Mouse (Mus musculus): ENCODE data around the gene Nlrx1. TPM values are rescaled to one million over a fixed set of nuclear protein-coding genes. Genes with fewer than 3 reads are reported as not detected.
A peak's percentile ranks its signal among the peaks of the same experiment; 100 is the strongest.

Nlrx1 gene
- polyA plus RNA-seq, 1 experiment from 2014 or later, result 4.6 TPM

DNA sequence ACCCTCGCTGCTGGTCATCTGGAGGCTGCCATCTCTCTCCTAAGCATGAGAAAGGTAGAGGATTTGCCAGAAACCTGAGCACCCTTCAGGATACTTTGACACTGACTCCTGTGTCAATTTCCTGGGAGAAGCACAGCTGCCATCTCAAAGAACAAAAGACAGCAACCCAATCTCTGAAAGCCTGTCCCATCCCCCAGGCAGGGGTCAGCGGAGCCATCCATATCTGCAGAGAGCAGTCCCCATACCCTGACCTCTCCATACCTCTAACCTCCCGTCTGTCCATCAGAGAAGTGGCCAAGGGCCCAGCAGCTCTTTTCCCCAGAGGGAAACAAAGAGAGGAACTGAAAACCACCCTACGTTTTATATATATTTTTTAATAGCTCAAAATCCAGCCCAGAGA is 31.8 kb downstream of the Nlrx1 start:
- no peaks in the 10 kb centered on the region for H3K27me3 ChIP-seq (replicated peaks; ENCODE audit: control insufficient read depth, insufficient read depth, low read length)
- ATAC-seq, result no peak
- H3K4me3 ChIP-seq (ENCODE audit: low read depth, low read length), result no peak overlapping the region
- H3K9me3 ChIP-seq (ENCODE audit: control insufficient read depth), result no peaks in the 10 kb centered on the region
- no peak for TF ChIP-seq CTCF (IDR thresholded peaks at IDR 0.05; ENCODE audit: low read depth)
- H3K4me2 ChIP-seq (replicated peaks; ENCODE audit: low read depth), result no peak overlapping the region
- WGBS, result 81% methylated on average over 4 of the region's 4 CpGs
- no peaks in the 10 kb centered on the region for H3K36me3 ChIP-seq (ENCODE audit: control insufficient read depth, insufficient read depth)
- no peak overlapping the region for H3K9ac ChIP-seq (ENCODE audit: low read depth, low read length)
- H3K27ac ChIP-seq (ENCODE audit: low read depth, low read length), result no peak overlapping the region
- no peaks in the 10 kb centered on the region for H3K4me1 ChIP-seq (replicated peaks; ENCODE audit: control insufficient read depth, insufficient read depth, low read length)

DNA sequence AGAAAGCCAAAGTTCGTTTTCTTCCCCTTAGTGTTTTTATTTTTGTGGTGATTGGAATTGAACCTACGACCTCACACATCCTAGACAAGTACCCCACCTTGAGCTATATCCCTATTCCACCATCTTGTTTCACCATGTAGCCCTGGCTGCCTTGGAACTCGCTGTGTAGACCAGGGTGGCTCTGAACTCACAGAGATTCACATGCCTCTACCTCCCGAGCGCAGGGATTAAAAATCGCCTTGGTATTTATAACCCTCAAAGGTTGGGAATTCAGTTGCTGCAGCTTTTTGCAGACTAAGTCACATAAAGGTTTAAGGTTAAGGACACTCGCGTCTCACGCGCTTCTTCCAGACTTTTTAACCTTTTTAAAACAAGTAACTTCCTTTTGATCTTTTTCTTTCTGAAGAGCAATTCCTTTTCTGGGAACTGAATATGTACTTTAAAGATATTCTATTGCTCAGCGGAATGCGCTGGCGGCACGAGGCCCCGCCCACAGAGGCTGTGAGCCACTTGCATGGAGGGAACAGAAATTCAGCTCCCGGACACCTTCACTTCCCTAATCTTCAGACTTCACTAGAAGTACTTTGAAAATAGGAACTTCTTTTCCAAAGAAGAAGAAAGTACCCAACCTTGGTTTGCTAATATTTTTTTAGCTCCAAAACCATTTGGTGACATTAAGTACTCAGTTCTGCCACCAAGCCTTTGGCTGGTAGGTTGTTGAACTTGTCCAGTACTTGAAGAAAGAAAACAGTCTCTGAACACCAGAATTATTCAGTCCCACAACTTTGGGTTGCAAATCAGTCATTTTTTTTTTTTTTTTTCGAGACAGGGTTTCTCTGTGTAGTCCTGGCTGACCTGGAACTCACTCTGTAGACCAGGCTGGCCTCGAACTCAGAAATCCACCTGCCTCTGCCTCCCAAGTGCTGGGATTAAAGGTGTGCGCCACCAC is 33.6 kb downstream of the Nlrx1 start:
- whole genome bisulfite sequencing, result 17% methylated on average over 19 of the region's 19 CpGs
- no peaks in the 10 kb centered on the region for H3K9me3 ChIP-seq (ENCODE audit: control insufficient read depth)
- H3K4me3 ChIP-seq (ENCODE audit: low read depth, low read length), result peak overlapping the region; percentile 82
- ATAC-seq, result peak; percentile 26; the same call in 1 of the 2 replicates
- H3K36me3 ChIP-seq (ENCODE audit: control insufficient read depth, insufficient read depth), result no peaks in the 10 kb centered on the region
- no peaks in the 10 kb centered on the region for H3K27me3 ChIP-seq (replicated peaks; ENCODE audit: control insufficient read depth, insufficient read depth, low read length)
- peak overlapping the region; percentile 86 for H3K27ac ChIP-seq (ENCODE audit: low read depth, low read length)
- no peaks in the 10 kb centered on the region for H3K4me1 ChIP-seq (replicated peaks; ENCODE audit: control insufficient read depth, insufficient read depth, low read length)
- no peak for TF ChIP-seq CTCF (IDR thresholded peaks at IDR 0.05; ENCODE audit: low read depth)
- peak overlapping the region; percentile 28; the same call in 1 of the 2 replicates for H3K9ac ChIP-seq (ENCODE audit: low read depth, low read length)
- H3K4me2 ChIP-seq (replicated peaks; ENCODE audit: low read depth), result peak overlapping the region; percentile 62

DNA sequence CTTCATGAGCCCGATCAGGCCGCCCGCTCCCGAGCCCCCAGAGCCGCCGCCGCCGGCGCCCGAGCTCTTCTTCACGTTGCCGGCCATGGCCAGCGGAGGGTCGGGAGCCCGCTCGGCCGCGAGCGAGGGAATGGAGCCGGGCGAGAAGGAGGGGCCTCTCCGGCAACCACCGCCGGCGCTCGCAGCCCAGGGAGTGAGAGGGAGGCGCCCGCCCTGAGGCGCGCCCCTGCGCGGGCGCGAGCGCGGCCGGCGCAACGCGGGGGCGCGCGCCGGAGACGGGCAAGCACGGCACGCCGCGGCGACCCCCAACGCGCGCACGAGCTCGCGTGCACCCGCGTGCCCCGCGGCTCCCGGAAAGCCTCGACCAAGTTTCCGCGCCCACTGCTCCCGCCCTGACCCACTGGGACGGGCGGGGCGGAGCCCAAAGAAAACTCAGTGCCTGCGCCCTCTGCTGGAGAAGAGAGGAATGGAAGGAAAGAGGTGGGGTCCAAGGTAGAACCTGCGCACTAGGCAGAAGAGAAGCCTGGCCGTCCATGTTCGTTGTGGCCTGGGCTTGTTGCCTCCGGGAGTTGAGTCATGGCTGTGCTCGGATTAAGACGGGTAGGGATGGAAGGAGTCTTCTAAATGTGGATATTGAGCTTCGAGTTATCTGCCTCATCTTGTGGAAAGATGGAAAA is 34.5 kb downstream of the Nlrx1 start, which contains the start of gene Cbl:
Gene Cbl, minus strand, starts transcription at position 248 of the 677 bp plus-strand sequence.
- Histone ChIP-seq H3K36me3 (ENCODE audit: control insufficient read depth, insufficient read depth) (no peaks in the 10 kb centered on the region), H3K27me3 (replicated peaks; ENCODE audit: control insufficient read depth, insufficient read depth, low read length) (no peaks in the 10 kb centered on the region), H3K4me1 (replicated peaks; ENCODE audit: control insufficient read depth, insufficient read depth, low read length) (no peaks in the 10 kb centered on the region), H3K4me3 (ENCODE audit: low read depth, low read length) (peak within 1 kb of the TSS; percentile 82), H3K4me2 (replicated peaks; ENCODE audit: low read depth) (peak within 1 kb of the TSS; percentile 73), H3K9me3 (ENCODE audit: control insufficient read depth) (no peaks in the 10 kb centered on the region), H3K9ac (ENCODE audit: low read depth, low read length) (peak within 1 kb of the TSS; percentile 85), H3K27ac (ENCODE audit: low read depth, low read length) (peak within 1 kb of the TSS; percentile 86)
- 0% methylated on average over 39 of the region's 76 CpGs for WGBS
- peak; percentile 98 for TF ChIP-seq CTCF (IDR thresholded peaks at IDR 0.05; ENCODE audit: low read depth)
- peak; percentile 93 for ATAC-seq

DNA sequence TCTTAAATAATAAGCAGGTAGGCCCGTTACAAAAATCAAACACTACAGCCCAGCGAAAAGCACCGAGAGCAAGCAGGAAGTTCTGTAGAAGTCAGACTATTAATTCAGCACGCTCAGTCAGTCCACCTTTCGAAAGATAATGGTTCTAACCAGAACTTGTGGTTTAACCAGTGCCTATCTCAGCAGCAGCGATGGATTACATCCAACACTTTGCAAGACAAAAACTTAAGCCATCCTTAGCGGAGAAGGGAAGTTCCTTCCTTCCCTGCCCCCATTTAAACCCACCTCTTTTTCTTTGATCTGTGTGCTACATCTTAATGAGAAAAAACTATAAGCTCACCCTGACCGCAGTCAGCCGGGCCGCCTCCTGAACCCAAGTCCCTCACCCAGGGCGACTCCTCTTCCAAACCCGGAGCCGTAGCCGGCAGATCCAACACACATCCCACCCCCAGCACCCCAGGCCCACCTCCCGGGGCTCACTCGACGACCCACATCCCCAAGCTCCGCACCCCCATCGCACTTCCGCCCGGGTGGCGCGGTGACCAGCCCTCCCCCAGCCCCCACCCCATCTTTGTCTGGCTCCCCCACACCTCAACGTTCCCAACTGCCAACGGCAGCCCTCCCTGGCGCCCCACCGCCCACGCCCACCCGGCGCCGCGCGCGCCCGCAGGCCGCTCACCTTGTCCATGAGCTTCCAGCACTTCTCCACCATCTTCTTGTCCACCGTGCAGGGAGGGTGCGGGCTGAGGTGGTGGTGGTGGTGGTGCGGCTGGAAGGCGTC is 35.2 kb downstream of the Nlrx1 start:
- WGBS, result under 1% methylated on average over 39 of the region's 40 CpGs
- no peaks in the 10 kb centered on the region for H3K36me3 ChIP-seq (ENCODE audit: control insufficient read depth, insufficient read depth)
- TF ChIP-seq CTCF (IDR thresholded peaks at IDR 0.05; ENCODE audit: low read depth), result no peak
- no peaks in the 10 kb centered on the region for H3K27me3 ChIP-seq (replicated peaks; ENCODE audit: control insufficient read depth, insufficient read depth, low read length)
- H3K9me3 ChIP-seq (ENCODE audit: control insufficient read depth), result no peaks in the 10 kb centered on the region
- H3K27ac ChIP-seq (ENCODE audit: low read depth, low read length), result peak overlapping the region; percentile 86
- H3K4me3 ChIP-seq (ENCODE audit: low read depth, low read length), result peak overlapping the region; percentile 82
- H3K4me2 ChIP-seq (replicated peaks; ENCODE audit: low read depth), result peak overlapping the region; percentile 73
- peak overlapping the region; percentile 85 for H3K9ac ChIP-seq (ENCODE audit: low read depth, low read length)
- no peaks in the 10 kb centered on the region for H3K4me1 ChIP-seq (replicated peaks; ENCODE audit: control insufficient read depth, insufficient read depth, low read length)
- ATAC-seq, result peak; percentile 67

DNA sequence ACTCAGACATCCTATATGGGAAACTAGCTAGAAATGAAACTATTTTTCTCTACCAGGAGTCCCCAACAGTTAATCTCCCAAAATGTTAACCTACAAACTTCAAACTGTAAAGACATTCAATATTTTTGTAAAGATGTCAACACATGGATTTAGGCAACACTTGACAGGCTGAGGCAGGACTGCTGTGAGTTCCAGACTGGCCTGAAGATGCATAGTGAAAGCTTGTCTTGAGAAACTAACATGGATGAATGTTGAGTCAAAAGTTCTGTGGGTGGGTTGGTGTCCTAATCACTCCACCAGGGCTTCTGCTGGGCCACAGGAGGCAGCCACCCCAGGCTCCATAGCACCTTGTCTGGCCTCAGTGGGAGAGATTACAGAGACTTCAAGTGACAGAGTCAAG is 36.8 kb downstream of the Nlrx1 start:
- no peak overlapping the region for H3K27ac ChIP-seq (ENCODE audit: low read depth, low read length)
- H3K9me3 ChIP-seq (ENCODE audit: control insufficient read depth), result no peaks in the 10 kb centered on the region
- no peak for ATAC-seq
- no peaks in the 10 kb centered on the region for H3K36me3 ChIP-seq (ENCODE audit: control insufficient read depth, insufficient read depth)
- H3K27me3 ChIP-seq (replicated peaks; ENCODE audit: control insufficient read depth, insufficient read depth, low read length), result no peaks in the 10 kb centered on the region
- H3K9ac ChIP-seq (ENCODE audit: low read depth, low read length), result no peak overlapping the region
- H3K4me2 ChIP-seq (replicated peaks; ENCODE audit: low read depth), result peak overlapping the region; percentile 73
- TF ChIP-seq CTCF (IDR thresholded peaks at IDR 0.05; ENCODE audit: low read depth), result no peak
- no peak overlapping the region for H3K4me3 ChIP-seq (ENCODE audit: low read depth, low read length)
- no peaks in the 10 kb centered on the region for H3K4me1 ChIP-seq (replicated peaks; ENCODE audit: control insufficient read depth, insufficient read depth, low read length)
